Mouse (Mus musculus) thymus, postnatal 36 days (tissue): ENCODE results near the gene Atp6v1f.
A peak's percentile ranks its signal among the peaks of the same experiment; 100 is the strongest.

Source experiments
- DNase-seq, 2 experiments: peaks; one replicate each; pipeline ENCODE4 v3.0.0; 2022; ENCODE audit warnings: mixed read lengths in 2 of 2

Gene Atp6v1f

DNA sequence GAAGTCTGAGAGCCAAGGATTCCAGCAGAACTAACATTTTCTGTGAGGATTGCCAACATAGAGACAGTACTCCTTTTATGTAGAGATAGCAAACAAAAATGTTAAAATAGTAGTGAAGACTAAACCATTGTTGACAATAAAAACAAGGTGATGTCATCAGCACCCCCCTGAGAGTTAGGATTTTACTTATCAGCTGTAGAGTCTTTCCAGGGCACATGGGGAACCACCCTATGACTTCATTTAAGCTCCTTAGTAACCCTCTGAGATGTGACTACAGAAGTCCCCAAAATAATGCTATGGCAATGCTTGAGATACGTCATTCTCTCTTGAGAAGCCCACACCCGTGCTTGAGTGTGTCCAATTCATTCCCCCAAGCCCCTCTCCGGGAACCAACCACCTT is 4.1 kb upstream of the Atp6v1f start:
- no peak for DNase-seq

DNA sequence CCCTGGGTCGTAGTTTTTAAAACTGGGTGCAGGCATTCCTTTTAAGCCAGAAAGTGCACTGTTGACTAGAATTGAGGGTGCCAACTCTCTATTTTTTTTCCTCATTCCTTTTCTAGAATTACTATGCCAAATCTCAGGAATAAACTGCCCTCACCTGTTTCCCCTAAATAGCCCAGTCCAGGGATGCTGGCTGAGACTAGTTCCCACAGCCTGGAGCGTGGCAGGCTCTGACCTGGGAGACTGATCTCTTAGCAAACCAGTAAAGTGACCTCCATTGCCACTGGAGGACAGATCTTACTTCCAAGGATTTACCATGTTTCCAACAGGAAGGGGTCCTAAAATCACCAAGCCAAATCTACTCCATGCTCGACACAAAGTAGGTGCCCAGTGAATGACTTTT is 1.3 kb downstream of the Atp6v1f start:
- DNase-seq: no peak

- DNase-seq: no peak
These were observed 3.6 kb downstream of the Atp6v1f start, which contains the start of gene Atp6v1fnb for GRCm38 (mm10) chr6:29471137-29471536. Gene Atp6v1fnb, plus strand, starts transcription at chr6:29471437.

GRCm38 (mm10) chr6:29473941-29474691 is 6.6 kb downstream of the Atp6v1f start:
- DNase-seq: peak; percentile 82 to 88

GRCm38 (mm10) chr6:29474736-29475135 is 7.2 kb downstream of the Atp6v1f start:
- no peak for DNase-seq

- DNase-seq: no peak
These were observed 15.2 kb downstream of the Atp6v1f start for GRCm38 (mm10) chr6:29482691-29483090.

- peak; percentile 72 to 79 for DNase-seq
These were observed 17.4 kb downstream of the Atp6v1f start for GRCm38 (mm10) chr6:29484716-29485559.

DNA sequence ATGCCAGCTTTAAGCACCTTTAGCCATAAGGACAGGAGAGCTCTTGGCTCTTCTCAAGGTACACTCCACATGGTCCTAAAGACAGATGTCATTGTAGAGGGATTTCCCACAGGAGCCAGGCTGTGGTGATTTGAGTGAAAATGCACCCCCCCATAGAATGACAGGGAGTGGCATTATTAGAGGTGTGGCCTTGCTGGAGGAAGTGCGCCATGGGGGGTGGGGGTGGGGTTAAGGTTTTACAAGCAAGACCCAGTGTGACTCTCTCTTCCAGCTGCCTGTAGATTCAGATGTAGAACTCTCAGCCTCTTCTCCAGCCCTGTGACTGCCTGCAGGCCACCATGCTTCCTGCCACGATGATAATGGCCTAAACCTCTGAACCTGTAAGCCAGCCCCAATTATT is 18.4 kb downstream of the Atp6v1f start:
- no peak for DNase-seq

DNA sequence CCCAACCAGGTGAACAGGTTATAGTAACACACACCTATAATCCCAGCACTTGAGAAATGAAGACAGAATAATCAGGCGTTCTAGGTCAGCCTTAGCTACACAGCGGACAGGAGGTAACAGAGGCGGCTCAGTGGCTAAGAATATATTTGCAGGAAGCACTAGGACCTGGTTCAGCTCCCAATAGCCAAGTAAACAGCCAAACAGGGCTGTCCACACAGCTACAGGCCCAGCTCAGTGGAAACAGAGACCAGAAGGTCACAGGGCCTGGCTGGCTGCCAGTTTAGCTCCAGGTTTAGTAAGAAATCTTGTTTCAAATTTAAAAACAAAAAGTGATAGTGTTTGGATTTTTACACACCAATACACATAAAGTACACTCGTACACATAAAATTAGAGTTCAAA is 26.6 kb downstream of the Atp6v1f start:
- no peak for DNase-seq

DNA sequence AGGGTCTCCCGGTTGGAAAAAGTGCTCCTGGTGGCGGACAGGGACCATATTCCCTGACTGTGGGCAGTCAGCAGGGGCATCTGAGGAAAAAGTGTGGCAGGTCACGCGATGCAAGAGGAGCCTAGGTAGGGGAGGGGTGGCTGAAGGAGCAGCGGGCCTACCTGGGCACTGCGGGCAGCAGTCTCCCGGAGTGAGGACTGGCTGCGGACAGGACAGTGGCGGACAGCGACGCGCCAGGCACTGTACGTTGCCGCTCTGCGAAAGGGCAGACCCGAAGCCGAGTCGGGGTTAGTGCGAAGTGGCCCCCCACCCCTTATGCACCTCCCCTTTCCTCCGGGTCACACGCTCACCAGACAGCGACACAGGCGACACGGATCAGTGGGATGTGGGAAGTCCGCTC is 28.8 kb downstream of the Atp6v1f start:
- no peak for DNase-seq

DNA sequence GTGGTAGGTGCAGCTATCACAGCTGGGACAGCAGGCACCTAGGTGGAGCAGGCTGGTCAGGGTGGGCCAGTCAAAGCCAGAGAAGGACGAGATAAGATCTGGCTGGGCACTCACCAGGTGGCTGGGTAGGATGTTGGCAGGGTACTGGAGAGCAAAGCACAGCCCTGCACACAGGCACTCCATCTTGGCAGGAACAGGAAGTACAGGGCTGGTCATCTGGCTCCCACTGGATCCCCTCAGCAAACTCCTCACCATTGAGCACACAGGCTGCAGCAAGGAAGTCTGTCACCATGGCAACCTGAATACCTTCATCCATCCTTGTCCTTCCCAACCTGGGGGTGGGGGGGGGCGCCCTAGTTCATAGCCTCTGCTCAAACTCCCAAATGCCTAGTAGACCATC is 30.3 kb downstream of the Atp6v1f start:
- no peak for DNase-seq

- DNase-seq: no peak
These were observed 32.7 kb downstream of the Atp6v1f start for GRCm38 (mm10) chr6:29500177-29500576.

DNA sequence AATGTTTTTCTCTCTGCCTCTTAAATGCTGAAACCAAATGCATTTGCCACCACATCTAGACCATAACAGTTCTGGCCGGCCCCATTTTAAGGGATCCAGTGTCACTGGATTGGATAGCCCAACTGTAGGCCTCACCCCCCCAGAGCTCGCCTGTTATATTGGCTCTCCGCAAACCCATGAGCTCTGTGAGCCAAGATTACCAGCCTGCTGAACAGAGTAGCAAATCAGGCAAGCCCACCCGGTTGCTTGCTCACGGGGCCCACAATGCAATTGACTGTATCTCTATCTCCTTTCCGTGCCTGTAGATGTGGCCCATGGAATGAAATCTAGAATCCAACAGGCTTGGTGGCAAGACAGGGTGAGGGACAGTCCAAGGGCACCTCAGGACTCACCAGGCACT is 33.3 kb downstream of the Atp6v1f start:
- DNase-seq: no peak

DNA sequence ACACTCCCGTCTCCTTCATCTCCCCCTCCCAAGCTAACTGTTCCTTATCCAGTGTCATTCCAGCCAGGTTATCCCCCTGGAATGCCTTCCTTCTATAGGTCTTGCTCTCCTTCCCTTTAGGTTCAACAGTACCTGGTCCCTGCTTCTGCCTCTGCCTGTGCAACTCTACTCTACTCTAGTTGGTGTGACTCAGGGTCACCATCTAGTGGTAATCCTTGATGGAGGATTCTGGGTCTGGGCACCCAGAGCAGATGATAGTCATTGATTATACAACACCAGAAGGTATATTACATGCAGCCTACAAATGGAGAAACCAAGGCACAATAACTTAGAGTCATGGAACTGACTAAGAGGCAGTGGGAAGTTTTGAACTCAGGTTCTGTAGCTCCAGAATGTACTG is 34.1 kb downstream of the Atp6v1f start:
- no peak for DNase-seq

GRCm38 (mm10) chr6:29505493-29505892 is 38.0 kb downstream of the Atp6v1f start:
- DNase-seq: peak in 1 of 2 experiments; percentile 13

DNA sequence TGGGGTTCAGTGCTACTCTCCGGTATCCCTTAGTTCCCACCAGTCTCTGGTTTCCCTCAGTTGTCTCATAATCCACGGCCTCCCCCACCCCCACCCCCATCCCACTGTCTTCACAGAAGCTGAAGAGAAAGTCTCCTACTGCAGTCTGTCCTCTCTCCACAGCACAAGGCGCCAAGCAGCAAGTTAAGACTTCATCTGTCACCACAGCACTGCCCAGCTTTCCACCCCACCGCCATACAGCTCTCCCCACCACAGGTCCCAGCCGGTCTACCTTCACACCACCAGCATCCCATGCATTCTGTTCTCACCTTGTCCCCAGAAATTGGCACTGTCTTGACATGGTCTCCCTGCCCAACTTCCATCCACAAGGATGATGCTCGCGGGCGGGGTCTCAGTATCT is 39.3 kb downstream of the Atp6v1f start:
- DNase-seq: no peak

DNA sequence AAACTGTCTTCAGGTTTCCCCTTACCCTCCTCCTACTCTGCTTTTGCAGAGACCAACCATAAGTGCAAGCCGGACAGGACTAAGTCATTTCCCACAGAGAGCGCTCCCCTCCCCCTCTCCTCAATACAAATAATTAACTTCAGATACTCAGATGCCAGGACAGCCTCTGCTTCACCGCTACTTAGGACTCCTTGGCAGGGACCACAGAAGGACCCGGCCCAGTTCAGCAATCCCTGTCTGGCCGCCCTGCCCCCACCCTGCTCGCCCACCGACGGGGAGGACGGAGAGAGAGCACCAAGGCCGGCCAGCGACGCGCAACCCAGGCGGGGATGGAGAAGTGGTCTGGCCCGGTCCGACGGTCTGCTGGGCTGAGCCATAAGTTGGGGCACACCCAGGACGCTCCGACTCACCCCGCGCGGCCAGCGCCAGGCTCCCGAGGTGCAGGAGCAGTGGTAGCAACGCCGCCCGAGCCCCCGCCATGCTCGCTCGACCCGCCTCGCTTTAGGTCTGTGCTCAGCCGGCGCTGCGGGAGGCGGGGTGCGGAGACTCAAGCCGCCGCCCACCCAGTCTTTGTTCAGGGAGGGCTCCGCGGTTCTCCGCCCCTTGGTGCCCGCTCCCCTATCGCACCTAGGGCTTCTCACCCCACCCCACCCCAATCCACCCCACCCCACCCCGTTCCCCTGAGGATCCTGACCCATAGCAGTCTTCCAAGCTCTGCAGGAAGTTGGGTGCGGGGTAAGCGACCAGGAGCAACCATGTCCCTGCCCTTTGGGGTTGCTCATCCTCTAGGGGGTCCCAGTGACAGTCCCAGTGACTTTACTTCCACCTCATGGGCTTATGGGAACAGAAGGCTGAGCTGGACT is 40.2 kb downstream of the Atp6v1f start, which contains the start of gene Kcp:
Kcp (minus strand) TSS at position 506 of the 863 bp plus-strand sequence.
- DNase-seq: no peak

DNA sequence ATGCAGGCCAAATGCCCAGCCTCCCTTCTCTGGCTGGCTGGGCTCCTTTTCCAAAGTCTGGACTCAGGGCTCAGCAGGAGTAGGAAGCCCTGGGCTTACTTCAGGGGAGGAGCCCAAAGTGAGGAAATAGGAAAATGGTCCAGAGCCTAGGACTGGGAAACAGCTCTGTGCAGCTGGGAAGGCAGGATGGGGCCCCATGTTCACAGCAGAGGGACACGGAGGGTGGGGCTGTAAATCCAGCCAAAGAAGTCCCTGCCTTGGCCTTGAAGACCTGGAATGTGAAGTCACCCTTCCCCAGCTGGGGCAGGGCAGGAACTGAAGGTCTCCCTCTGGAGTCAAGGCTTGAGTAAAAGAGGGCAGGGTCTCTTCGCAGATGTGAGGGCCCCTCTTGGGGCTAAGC is 41.6 kb downstream of the Atp6v1f start:
- no peak for DNase-seq

GRCm38 (mm10) chr6:29513284-29513683 is 45.8 kb downstream of the Atp6v1f start:
- DNase-seq: peak in 1 of 2 experiments; percentile 34

- DNase-seq: peak; percentile 64 to 67
These were observed 49.6 kb downstream of the Atp6v1f start for GRCm38 (mm10) chr6:29517139-29517538.
